ENCODE assay signal across 8 mouse cellular contexts in the genomic region with DNA sequence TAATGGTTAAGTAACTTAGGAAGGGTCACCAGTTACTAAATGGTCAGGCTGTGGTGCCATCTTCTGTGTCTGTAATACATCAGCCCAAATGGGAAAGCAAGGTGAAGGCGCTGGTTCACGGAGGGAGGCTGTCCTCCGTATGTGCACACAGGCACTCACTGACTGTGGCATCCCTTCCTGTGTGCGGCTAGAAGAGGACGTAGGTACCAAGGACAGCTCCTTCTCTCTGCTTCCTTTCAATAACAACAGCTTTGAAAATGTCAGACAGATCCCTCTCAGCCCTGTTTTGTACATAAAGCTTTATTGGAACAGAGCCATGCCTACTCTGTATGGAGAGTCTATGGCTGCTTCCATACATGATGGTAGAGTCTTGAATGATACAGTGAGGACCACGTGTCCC. TPM values are rescaled to one million over a fixed set of nuclear protein-coding genes. Genes with fewer than 3 reads are reported as not detected.
DNase-seq lines count a peak whose midpoint lies in the region; ATAC-seq and TF ChIP-seq lines count a peak whose summit lies in the region.
"Had no signal": no experiment of that assay in that cellular context is flagged by ENCODE, and none has a peak within 500 bp of the region (broad histone marks: within the 10 kb centered on the region; RNA-seq: fewer than 3 reads in every experiment).

No protein-coding gene starts in this region.

- intact Hi-C loops in gastrocnemius, postnatal 14 days (cut with DNase I; ENCODE audit: low total_unique reads), result no loop called here
- intact Hi-C loops in left cerebral cortex, postnatal 14 days (cut with DNase I), result no loop called here

- H3K27ac ChIP-seq in MEL (ENCODE audit: control insufficient read depth, low read depth, low read length), result no peak overlapping the region
- H3K27ac ChIP-seq: limb, embryonic 12.5 days had no signal

- no peaks in the 10 kb centered on the region for H3K79me2 ChIP-seq in MEL (ENCODE audit: control insufficient read depth, insufficient read depth, low read length, poor library complexity)

- no peak overlapping the region for H3K9ac ChIP-seq in MEL (ENCODE audit: control insufficient read depth, low read depth, low read length, poor library complexity, severe bottlenecking)
- H3K9ac ChIP-seq: limb, embryonic 12.5 days had no signal

- peak; percentile 24; the same call in 1 of the 2 replicates for ATAC-seq in common myeloid progenitor, adult 5-6 weeks (replicated peaks; ENCODE audit: low read depth, poor library complexity, severe bottlenecking)

- H3K4me3 ChIP-seq in MEL (ENCODE audit: control insufficient read depth in 1 of 2, insufficient read depth in 1 of 2, low read depth in 2 of 2, low read length in 2 of 2), result no peak overlapping the region
- H3K4me3 ChIP-seq: limb, embryonic 12.5 days had no signal

- H3K4me1 ChIP-seq in MEL (ENCODE audit: control insufficient read depth in 1 of 2, insufficient read depth in 2 of 2, low read length in 2 of 2), result no peaks in the 10 kb centered on the region
- H3K4me1 ChIP-seq: limb, embryonic 12.5 days had no signal

- TF ChIP-seq RAD21 in MEL (IDR thresholded peaks at IDR 0.05; ENCODE audit: low read depth, low read length), result no peak

- no peak for TF ChIP-seq CTCF in MEL (IDR thresholded peaks at IDR 0.05 in 2 of 3, conservative IDR thresholded peaks at IDR 0.05 in 1 of 3; ENCODE audit: control insufficient read depth in 1 of 3, insufficient read depth in 1 of 3, low read depth in 2 of 3, low read length in 3 of 3, poor library complexity in 1 of 3, severe bottlenecking in 1 of 3)

- peak; percentile 8 to 20 for DNase-seq in kidney, adult 8-10 months
- DNase-seq in kidney, adult 11 months, result no peak
- peak; percentile 52 for DNase-seq in MEL (ENCODE audit: low read depth, low spot score)
- DNase-seq in lung, postnatal 14 days, result peak; percentile 8
- no peak for DNase-seq in gastrocnemius, postnatal 14 days
- no peak for DNase-seq in left cerebral cortex, postnatal 14 days (ENCODE audit: low spot score in 2 of 2)

- H3K9me3 ChIP-seq in MEL (replicated peaks; ENCODE audit: insufficient read depth, low read length), result no peaks in the 10 kb centered on the region
- H3K9me3 ChIP-seq: limb, embryonic 12.5 days had no signal

- peaks cover 0 to 3% of the 10 kb centered on the region in 2 experiments; a peak in 2 of 4 replicates for H3K27me3 ChIP-seq in MEL (ENCODE audit: control insufficient read depth in 1 of 2, insufficient read depth in 2 of 2, low read length in 2 of 2)

- TF ChIP-seq POLR2A in MEL (IDR thresholded peaks at IDR 0.05; ENCODE audit: control insufficient read depth in 1 of 2, insufficient read depth in 1 of 2, low read depth in 1 of 2, low read length in 2 of 2, poor library complexity in 1 of 2), result no peak

- H3K36me3 ChIP-seq in MEL (ENCODE audit: control insufficient read depth in 1 of 2, insufficient read depth in 2 of 2, low read length in 2 of 2), result no peaks in the 10 kb centered on the region
- H3K36me3 ChIP-seq: limb, embryonic 12.5 days had no signal

- no peak for TF ChIP-seq EP300 in MEL (IDR thresholded peaks at IDR 0.05; ENCODE audit: low read depth in 1 of 2, low read length in 2 of 2)

TF ChIP-seq in MEL, 35 proteins besides CTCF, POLR2A, EP300 and RAD21:
- TF ChIP-seq SMC3 (IDR thresholded peaks at IDR 0.05; ENCODE audit: low read depth, low read length) (no peak), POLR2AphosphoS2 (IDR thresholded peaks at IDR 0.05; ENCODE audit: low read length) (no peak), GABPA (IDR thresholded peaks at IDR 0.05; ENCODE audit: low read depth, low read length) (no peak), POLR2AphosphoS5 (IDR thresholded peaks at IDR 0.05; ENCODE audit: borderline replicate concordance, low read depth, low read length) (no peak), MYB (IDR thresholded peaks at IDR 0.05; ENCODE audit: low read depth, low read length) (no peak), HCFC1 (IDR thresholded peaks at IDR 0.05; ENCODE audit: low read depth, low read length) (no peak), TBP (IDR thresholded peaks at IDR 0.05; ENCODE audit: low read depth, low read length) (no peak), MAX (IDR thresholded peaks at IDR 0.05; ENCODE audit: low read length) (no peak), TCF12 (IDR thresholded peaks at IDR 0.05; ENCODE audit: low read depth, low read length) (no peak), SIN3A (IDR thresholded peaks at IDR 0.05; ENCODE audit: low read length) (no peak), TAL1 (IDR thresholded peaks at IDR 0.05; ENCODE audit: low read length) (no peak), MEF2A (IDR thresholded peaks at IDR 0.05; ENCODE audit: extremely low read depth, insufficient replicate concordance, low read depth, low read length, poor library complexity, severe bottlenecking) (no peak)
TF ChIP-seq in MEL: peak in this region for 0.

RNA-seq across cellular contexts. Expression of a gene that starts 57.7 kb away (rescaled TPM):
- not detected in 2 replicates for total RNA-seq in MEL (2012; rRNA removed)
- polyA plus RNA-seq in MEL (2012; ENCODE audit: insufficient read depth in 1 of 2, insufficient read length in 2 of 2, low read depth in 1 of 2, low replicate concordance in 2 of 2, missing spikeins in 1 of 2), result not detected
- total RNA-seq in common myeloid progenitor, adult 5-6 weeks (2017), result not detected in 2 replicates
- total RNA-seq in gastrocnemius, postnatal 14 days (2021), result 1 to 10 TPM in 1 of 2 experiments, under 1 TPM in 1; 0.64 to 2.4 TPM
- total RNA-seq in left cerebral cortex, postnatal 14 days (2021), result 100 to 1,000 TPM; 179 to 195 TPM

Comparison
In these comparisons a context has a peak if more than half of its experiments do, and no peak if none do; other contexts are left out.
1. DNase-seq: peak in kidney, adult 8-10 months (2 of 2), MEL (single experiment) and lung, postnatal 14 days (single experiment); none in kidney, adult 11 months (single experiment), gastrocnemius, postnatal 14 days (single experiment) and left cerebral cortex, postnatal 14 days (0 of 2).
2. RNA of a gene that starts 57.7 kb away (total RNA-seq): 179 to 195 TPM in left cerebral cortex, postnatal 14 days; 0.64 to 2.4 TPM in gastrocnemius, postnatal 14 days, not detected in MEL and not detected in common myeloid progenitor, adult 5-6 weeks; every median in the first group is over 10 times any median in the second.